Mouse (Mus musculus): ENCODE data around the gene Pls3. TPM values are rescaled to one million over a fixed set of nuclear protein-coding genes. Genes with fewer than 3 reads are reported as not detected.

Pls3 gene
- polyA plus RNA-seq, 1 experiment = 44.2 TPM

DNA sequence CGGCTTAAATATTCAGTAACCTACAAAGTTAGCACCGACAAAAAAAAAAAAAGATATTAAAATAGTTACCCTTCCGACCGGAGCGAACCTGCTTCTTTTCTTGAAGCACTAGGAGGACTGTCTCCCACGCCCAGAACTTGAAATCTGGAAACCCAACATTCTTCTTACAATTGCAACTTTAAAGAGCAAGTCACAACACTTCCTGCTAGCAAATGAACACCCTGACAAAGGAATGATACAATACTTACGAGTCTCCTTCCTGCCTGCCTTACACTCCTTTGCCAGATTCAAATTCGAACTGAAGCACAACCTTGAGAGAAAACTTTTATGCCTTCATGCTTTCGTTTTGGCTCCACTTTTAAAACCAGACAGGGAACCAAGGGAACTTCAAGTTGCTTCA is 32.1 kb downstream of the Pls3 start:
- Histone ChIP-seq H3K4me1 (ENCODE audit: control insufficient read depth, insufficient read depth, low read length) (no peaks in the 10 kb centered on the region; the same call in 1 of the 2 replicates), H3K4me3 (replicated peaks; ENCODE audit: extremely low read depth, low read depth, low read length) (no peak overlapping the region)
- DNase-seq = no peak
- 37% methylated on average over 9 of the region's 9 CpGs for WGBS
- TF ChIP-seq POLR2A (IDR thresholded peaks at IDR 0.05; ENCODE audit: borderline replicate concordance, extremely low read depth, low read depth, low read length) (no peak), CTCF (IDR thresholded peaks at IDR 0.05; ENCODE audit: insufficient read depth, low read length) (no peak)

DNA sequence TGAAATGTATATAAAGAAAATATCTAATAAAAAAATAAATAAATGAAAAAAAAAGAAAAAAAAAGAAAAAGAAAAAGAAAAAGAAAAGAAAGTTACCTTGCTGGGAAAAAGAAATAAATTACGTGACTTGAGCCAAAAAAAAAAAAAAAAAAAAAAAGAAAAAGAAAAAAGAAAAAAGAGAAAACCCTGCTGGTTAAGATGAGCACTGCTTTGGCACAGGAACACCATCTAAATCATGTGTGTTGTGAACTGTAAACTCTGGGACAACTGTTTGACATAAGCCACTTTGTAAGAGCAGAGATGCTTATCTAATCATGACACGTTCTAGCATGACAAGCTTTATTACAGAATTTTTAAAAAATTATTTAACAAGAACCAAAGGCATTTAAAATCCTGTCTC is 32.9 kb downstream of the Pls3 start:
- no peak overlapping the region for H3K4me3 ChIP-seq (replicated peaks; ENCODE audit: extremely low read depth, low read depth, low read length)
- H3K4me1 ChIP-seq (ENCODE audit: control insufficient read depth, insufficient read depth, low read length) = no peaks in the 10 kb centered on the region; the same call in 1 of the 2 replicates
- DNase-seq = no peak
- TF ChIP-seq CTCF (IDR thresholded peaks at IDR 0.05; ENCODE audit: insufficient read depth, low read length) (no peak), POLR2A (IDR thresholded peaks at IDR 0.05; ENCODE audit: borderline replicate concordance, extremely low read depth, low read depth, low read length) (no peak)
- 30% methylated on average over 2 of the region's 2 CpGs for WGBS

DNA sequence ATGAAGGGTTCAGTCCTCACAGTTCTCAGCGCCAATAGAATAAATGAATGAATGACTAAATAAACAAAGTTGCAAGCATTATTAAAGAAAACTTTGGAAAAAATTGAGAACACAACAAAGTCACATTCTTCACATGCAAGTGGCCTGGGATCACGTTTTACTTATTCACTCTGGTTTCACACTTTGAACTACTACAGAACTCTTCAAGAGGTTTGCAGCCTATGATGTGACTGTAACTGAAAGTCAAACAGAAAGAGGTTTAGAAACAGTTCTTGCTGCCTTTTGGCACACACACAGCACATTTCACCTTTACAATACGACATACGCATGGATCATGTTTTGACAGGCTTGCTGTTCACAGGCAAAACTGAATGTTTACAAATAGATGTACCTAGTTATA is 34.7 kb downstream of the Pls3 start:
- no peak for DNase-seq
- TF ChIP-seq POLR2A (IDR thresholded peaks at IDR 0.05; ENCODE audit: borderline replicate concordance, extremely low read depth, low read depth, low read length) (no peak), CTCF (IDR thresholded peaks at IDR 0.05; ENCODE audit: insufficient read depth, low read length) (no peak)
- WGBS = 61% methylated on average over 4 of the region's 4 CpGs
- H3K4me3 ChIP-seq (replicated peaks; ENCODE audit: extremely low read depth, low read depth, low read length) = no peak overlapping the region
- H3K4me1 ChIP-seq (ENCODE audit: control insufficient read depth, insufficient read depth, low read length) = no peaks in the 10 kb centered on the region; the same call in 1 of the 2 replicates

DNA sequence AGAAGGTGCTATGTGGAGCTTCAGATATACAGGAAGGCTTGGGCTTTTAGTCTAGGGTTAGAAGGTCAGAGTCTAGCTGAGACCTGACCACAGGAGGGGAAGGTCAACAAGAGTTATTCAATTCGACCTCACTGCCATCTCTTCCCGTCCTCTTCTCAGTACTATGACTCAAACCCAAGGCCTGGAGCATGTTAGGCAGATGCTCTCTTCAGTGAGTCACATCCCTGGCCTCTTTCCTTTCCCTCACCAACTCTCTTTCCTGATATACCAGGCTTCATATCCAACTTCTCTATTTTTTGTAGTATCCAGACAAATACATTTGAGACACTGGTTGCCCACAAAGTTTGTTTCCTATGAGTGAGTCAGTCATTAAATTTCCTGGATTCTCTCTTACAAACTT is 40.1 kb downstream of the Pls3 start:
- H3K4me1 ChIP-seq (ENCODE audit: control insufficient read depth, insufficient read depth, low read length) = no peaks in the 10 kb centered on the region; the same call in 1 of the 2 replicates
- H3K4me3 ChIP-seq (replicated peaks; ENCODE audit: extremely low read depth, low read depth, low read length) = no peak overlapping the region
- DNase-seq = no peak
- 36% methylated on average over 2 of the region's 2 CpGs for WGBS
- TF ChIP-seq CTCF (IDR thresholded peaks at IDR 0.05; ENCODE audit: insufficient read depth, low read length) = no peak
- no peak for TF ChIP-seq POLR2A (IDR thresholded peaks at IDR 0.05; ENCODE audit: borderline replicate concordance, extremely low read depth, low read depth, low read length)

DNA sequence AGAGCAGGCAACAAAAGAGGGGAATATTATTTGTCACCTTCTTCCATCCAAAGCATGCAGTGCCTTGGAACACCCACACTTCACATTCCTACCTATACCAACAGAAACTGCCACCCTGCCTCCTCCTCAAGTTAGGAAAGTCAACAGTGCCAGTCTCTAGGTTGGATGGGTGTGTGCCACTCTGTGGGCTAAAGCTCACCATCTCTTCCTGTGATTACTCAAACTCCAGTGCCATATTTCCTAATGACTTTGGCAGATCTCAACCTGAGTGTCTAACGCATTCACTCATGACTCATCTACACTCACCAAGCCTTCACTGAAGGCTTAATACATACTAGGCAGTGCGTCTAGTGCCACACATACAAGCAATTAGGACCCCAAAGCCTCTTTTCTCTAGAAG is 40.7 kb downstream of the Pls3 start:
- WGBS = 66% methylated on average over 2 of the region's 2 CpGs
- no peak for TF ChIP-seq CTCF (IDR thresholded peaks at IDR 0.05; ENCODE audit: insufficient read depth, low read length)
- no peak for TF ChIP-seq POLR2A (IDR thresholded peaks at IDR 0.05; ENCODE audit: borderline replicate concordance, extremely low read depth, low read depth, low read length)
- Histone ChIP-seq H3K4me1 (ENCODE audit: control insufficient read depth, insufficient read depth, low read length) (no peaks in the 10 kb centered on the region; the same call in 1 of the 2 replicates), H3K4me3 (replicated peaks; ENCODE audit: extremely low read depth, low read depth, low read length) (no peak overlapping the region)
- DNase-seq = no peak

DNA sequence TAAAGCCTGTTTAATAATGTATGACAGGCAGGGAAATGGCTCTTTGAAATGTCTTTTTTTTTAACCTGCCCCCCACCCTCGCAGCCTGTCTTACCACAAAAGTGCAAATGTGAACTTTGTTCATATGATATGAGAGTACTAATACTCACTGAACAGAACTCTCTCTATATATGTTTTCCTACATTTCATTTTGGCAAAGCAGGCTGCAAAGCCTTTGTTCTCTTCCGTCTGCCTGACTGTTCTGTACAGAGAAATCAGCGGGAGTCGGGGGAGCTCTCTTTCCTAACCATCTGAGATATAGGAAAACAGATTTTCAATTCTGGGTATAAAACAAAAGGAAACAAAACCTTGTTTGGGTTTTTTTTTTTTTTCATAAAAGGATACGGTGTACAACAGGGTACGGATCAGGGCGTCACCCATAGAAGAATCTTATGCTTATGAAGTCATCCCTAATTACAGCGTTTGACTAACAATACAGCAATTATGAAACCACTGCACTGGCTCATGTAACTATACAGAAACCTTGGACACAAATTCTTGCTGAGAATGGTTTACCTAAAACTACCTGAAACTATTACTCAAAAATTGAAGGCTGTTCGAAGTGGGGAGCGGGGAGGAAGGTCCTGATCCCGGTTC is 41.9 kb downstream of the Pls3 start:
- no peak overlapping the region for H3K4me3 ChIP-seq (replicated peaks; ENCODE audit: extremely low read depth, low read depth, low read length)
- 50% methylated on average over 11 of the region's 11 CpGs for WGBS
- no peak for DNase-seq
- no peak for TF ChIP-seq POLR2A (IDR thresholded peaks at IDR 0.05; ENCODE audit: borderline replicate concordance, extremely low read depth, low read depth, low read length)
- TF ChIP-seq CTCF (IDR thresholded peaks at IDR 0.05; ENCODE audit: insufficient read depth, low read length) = no peak
- no peaks in the 10 kb centered on the region; the same call in 1 of the 2 replicates for H3K4me1 ChIP-seq (ENCODE audit: control insufficient read depth, insufficient read depth, low read length)

DNA sequence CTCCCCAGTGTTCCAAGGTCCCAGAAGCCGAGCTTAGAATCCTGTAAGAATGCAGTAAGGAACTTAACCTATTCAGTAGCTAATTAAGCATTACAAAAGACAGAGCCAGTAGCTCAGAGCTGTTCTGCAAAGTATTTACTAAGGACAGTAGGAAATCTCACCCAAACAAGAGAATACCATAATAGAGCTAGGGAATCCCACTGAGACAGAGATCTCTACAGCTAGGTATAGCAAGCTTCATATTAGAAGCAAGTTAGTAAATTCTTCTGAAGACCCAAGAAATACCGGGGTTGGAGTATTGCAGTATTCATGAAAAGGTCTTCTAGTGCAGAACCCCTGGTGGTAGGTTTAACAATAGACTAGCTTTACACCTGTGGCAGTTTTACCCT is 45.1 kb downstream of the Pls3 start:
- H3K4me3 ChIP-seq (replicated peaks; ENCODE audit: extremely low read depth, low read depth, low read length) = no peak overlapping the region
- no peak for TF ChIP-seq POLR2A (IDR thresholded peaks at IDR 0.05; ENCODE audit: borderline replicate concordance, extremely low read depth, low read depth, low read length)
- no peak for TF ChIP-seq CTCF (IDR thresholded peaks at IDR 0.05; ENCODE audit: insufficient read depth, low read length)
- no peak for DNase-seq
- WGBS = 56% methylated on average over 2 of the region's 2 CpGs
- H3K4me1 ChIP-seq (ENCODE audit: control insufficient read depth, insufficient read depth, low read length) = no peaks in the 10 kb centered on the region; the same call in 1 of the 2 replicates

DNA sequence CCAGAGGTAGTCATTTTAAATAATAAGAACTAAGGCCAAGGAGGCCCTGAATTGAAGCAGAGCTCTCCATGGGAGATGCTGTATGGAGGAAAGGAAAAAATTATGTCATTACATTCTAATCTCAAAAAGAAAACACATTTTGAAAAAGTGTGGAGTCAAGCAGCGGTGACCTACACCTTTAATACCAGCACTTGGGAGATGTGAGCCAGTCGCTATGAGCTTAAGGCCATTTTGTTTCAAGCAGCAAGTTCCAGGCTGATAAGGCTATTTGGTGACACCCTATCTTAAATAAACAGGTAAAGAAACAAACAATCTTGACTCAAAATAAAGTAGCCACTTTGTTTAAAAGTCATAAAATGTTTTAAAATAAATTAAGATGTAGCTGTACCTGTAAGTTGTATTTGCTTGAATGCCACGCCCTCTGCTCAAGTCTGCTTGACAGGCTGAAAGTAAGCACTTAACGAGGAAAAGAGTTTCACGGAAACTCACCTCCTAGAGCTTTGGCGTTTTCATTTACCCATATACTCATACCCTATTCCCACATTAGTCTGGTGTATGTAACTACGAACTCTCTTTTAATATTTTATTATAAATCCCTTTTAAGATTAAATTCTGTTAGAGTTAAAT is 45.6 kb downstream of the Pls3 start:
- DNase-seq = no peak
- Histone ChIP-seq H3K4me1 (ENCODE audit: control insufficient read depth, insufficient read depth, low read length) (no peaks in the 10 kb centered on the region; the same call in 1 of the 2 replicates), H3K4me3 (replicated peaks; ENCODE audit: extremely low read depth, low read depth, low read length) (no peak overlapping the region)
- TF ChIP-seq CTCF (IDR thresholded peaks at IDR 0.05; ENCODE audit: insufficient read depth, low read length) (no peak), POLR2A (IDR thresholded peaks at IDR 0.05; ENCODE audit: borderline replicate concordance, extremely low read depth, low read depth, low read length) (no peak)
- WGBS = 54% methylated on average over 7 of the region's 7 CpGs

DNA sequence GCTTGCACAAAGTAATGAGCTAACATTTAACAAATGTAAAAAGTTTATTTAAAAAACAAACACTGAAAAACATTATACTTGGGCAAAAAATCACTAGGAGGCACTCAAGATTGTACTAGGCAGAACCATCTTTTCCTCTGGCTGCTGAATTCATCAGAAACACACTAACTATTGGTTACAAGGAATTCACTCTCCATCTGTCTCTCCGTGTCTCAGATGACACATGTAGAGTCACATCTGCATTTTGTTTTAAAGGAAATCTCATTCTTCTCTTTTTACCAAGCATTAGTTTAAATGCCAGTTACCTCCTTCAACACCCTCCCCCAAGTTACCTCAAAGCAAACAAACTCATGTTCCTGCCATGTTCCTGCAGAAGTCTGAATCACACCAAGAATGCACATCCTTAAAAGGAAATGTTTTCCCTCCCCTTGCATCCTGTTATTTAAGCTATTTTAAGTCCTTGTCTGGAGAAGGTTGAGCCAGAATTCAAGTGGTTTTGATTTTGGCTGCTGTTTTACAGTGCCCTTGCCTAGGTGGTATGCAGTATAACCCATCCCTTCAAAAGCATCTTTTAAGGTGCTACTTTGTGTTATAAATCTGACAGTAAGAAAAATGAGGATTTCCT is 56.2 kb downstream of the Pls3 start:
- no peak overlapping the region for H3K4me3 ChIP-seq (replicated peaks; ENCODE audit: extremely low read depth, low read depth, low read length)
- DNase-seq = no peak
- H3K4me1 ChIP-seq (ENCODE audit: control insufficient read depth, insufficient read depth, low read length) = no peaks in the 10 kb centered on the region
- no peak for TF ChIP-seq CTCF (IDR thresholded peaks at IDR 0.05; ENCODE audit: insufficient read depth, low read length)
- TF ChIP-seq POLR2A (IDR thresholded peaks at IDR 0.05; ENCODE audit: borderline replicate concordance, extremely low read depth, low read depth, low read length) = no peak
- 23% methylated on average over 1 of the region's 1 CpGs for WGBS

Data from lung, adult 2 months (tissue).